Mouse (Mus musculus): Measurements from ENCODE around the gene Smad6.

Smad6 gene

DNA sequence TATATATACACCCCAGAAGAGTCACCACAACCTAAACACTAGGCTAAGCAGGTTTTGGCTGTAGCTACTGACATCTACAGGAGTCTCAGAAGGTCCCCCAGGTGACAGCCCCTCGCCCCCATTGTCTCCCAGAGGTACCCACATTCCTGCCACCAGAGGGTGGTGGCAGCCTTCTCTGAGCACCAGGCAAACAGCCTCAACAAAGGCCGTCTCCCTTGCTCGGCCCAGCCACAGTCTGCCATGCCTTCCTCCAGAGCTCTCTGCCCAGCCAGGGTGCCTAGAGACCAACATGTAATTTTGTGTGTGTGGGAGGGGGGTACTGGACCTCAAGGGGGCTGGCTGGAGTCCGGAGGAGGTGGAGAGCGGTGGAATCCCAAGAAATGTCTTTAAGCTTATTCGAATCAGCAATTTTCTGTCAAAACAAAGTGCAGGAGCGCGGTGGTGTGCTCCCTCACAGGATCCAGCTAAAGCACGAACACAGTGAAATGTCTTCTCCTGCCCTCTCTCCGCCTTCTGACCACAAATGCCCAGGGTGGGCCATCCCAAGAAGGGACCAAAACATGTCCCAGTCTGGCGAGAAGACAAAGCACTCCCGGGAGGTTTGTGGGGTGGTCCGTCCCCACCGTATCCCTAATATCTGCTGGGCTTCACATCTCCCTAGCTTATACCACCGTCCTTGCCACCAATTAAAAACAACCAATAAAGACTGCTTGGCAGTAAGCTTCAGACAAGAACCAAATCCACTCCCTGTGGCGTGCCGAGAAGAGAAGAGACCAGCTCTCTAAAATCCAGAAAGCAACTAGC lies 62.5 kb downstream of the Smad6 start:
- DNase-seq, result no peak

DNA sequence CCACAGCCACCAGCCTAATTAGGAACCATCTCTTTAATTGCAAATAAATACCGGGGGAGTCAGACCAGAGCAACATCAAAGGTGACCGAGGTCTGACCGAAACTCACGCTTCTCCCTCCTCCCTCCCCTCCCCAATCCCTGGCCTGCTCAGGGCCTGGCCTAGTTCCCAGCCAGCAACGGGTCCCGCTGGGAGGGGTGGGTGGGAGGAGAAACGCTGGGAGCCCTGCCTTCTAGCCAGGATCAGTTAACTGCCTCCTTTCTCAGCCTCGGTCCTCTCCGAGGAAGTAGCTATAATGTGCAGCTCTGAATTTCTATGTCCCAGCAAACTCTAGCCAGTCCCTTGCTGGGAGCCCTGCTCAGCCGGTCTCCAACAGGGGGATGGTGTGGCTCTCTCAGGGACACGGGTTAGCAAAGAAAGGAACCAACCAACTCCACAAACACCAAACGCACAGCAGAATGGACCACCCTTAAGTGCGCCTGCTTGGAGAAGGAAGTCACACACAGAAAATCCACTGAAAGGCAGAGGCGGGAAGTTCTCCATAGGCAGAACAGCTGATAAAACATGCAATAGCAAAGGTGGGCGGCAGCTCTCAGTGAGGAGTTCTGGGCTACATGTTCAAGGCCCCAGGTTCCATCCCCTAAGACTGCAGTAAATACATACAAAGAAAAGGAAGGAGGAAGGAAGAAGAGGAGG lies 63.4 kb downstream of the Smad6 start:
- DNase-seq, result no peak

DNA sequence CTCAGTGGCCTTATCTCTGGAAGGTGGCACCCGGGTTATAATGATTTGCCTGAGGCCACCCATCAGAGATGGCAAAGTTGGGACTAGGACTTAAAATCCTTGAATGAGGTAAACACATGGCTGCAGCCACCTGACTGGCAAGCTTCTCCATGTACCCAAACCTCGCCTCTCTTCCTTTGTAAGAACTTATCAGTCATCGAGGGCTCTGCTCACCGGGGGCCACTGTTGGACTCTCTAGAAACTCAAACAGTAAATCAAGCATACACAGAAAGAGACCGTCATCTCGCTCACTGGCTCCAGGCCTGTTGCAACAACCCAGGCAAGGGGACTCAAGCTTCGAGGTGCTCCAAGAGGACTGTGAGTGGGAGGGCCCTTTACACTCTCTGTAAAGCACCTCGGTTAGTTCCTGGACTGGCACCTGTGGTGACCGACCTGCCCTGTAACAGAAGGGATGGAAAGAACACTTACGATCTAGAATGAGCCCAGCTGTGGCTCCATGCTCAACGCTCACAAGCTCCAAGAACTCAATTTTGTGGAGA lies 64.1 kb downstream of the Smad6 start:
- DNase-seq, result no peak

DNA sequence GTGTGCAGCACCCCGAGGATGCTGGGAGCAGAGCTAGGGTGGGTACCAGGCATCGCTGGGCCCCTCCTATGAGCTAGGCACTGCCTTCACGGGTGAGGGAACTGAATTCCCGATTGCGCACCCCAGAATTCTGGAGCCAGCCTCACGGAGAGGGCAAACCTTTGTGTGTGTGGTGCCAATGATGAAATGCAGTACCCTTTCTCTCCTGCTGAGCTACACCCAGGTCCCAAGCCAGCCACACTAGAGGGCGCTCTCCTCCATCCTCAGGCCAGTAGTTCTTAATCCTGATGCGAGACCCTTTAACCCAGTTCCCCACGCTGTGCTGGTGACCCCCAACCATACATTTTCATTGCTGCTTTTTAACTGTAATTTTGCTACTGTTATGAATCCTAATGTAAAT lies 65.8 kb downstream of the Smad6 start:
- DNase-seq, result peak; percentile 13

DNA sequence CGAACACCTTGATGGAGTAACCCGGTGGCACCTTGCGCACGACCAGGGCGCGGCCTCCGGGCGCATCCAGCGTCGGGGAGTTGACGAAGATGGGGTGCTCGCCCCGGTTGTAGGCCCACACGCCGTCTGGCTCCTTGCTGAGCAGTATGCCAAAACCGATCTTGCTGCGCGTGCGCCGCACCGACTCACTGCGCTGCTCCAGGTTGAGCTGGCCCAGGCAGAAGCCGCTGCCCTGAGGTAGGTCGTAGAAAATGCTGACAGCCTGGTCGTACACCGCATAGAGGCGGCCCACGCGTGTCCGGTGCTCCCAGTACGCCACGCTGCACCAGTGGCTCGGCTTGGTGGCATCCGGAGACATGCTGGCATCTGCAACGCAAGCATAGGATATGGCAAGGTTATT lies 68.2 kb downstream of the Smad6 start:
- no peak for DNase-seq

DNA sequence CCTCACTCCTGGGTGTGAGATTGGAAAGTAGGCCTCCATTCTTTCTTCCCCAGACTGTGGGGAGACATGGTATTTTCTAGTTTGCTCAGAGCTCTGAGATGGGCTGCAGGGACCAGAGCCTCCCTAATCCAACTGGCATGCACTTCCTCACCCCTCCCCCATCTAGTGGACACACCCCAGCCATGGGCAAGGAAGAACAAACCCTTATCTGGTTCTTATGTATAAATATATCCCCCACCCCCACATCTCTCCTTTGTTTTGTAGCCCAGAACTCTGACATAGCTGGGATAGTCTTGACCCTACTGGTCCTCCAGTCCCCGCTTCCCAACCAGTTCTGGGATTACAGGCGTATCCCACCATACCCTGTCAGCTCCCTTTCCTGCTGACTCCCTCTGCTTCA lies 69.3 kb downstream of the Smad6 start:
- no peak for DNase-seq

DNA sequence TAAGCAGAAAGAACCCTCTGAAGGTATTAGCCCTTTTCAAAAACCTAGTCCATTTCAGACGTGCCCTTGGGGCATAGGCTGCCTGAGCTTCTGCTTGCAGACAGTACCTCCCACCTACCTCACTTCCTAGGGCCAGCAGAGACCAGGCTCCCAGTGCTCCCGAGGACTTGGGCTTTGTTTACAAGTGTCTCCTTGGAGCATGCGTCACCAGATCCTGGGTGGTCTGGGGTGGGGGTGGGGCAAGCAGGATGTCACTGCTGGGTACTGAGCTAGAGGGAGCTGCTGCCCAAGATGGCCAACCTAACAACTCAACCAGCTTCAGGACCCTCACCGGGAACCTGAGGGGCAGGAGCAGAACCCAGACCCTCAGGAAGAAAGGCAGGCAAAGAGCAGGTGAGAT lies 71.5 kb downstream of the Smad6 start:
- DNase-seq, result no peak

DNA sequence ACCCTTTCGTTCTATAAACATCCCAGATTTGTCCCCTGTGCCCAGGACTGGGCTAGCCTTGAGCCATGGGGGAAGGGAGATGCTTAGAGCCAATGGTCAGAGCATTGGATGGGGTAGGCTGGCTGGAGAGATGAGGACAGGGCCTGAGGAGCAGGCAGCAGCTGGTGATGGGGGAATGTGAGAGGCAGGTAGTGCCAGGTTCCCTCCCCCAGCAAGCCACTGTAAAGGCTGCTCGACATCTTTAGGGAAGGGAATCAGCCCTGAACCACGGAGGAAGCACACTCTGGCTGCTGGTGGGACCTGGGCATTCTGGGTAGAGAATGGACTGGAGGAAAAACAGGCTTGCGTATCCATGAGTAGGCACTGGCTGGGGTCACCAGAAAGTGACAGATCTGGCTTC lies 72.5 kb downstream of the Smad6 start:
- DNase-seq, result no peak

DNA sequence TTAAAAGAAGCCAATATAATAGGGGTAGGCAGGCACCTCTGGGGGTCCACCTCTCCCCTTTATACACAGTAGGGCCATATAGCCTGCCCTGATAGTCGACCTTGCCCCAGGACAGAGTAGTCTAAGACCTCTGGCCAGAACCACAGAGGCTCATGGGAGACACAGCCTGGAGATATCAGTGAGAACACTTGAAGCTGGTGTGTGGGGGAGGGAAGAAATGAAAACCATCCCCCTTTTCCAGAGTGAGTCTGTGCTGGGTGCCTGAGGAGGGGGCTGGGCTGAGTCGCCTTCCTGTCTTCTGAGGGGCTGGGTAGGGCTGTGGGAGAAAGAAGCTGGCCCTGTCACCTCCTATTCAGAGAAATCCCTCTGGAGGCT lies 79.3 kb downstream of the Smad6 start:
- no peak for DNase-seq

DNA sequence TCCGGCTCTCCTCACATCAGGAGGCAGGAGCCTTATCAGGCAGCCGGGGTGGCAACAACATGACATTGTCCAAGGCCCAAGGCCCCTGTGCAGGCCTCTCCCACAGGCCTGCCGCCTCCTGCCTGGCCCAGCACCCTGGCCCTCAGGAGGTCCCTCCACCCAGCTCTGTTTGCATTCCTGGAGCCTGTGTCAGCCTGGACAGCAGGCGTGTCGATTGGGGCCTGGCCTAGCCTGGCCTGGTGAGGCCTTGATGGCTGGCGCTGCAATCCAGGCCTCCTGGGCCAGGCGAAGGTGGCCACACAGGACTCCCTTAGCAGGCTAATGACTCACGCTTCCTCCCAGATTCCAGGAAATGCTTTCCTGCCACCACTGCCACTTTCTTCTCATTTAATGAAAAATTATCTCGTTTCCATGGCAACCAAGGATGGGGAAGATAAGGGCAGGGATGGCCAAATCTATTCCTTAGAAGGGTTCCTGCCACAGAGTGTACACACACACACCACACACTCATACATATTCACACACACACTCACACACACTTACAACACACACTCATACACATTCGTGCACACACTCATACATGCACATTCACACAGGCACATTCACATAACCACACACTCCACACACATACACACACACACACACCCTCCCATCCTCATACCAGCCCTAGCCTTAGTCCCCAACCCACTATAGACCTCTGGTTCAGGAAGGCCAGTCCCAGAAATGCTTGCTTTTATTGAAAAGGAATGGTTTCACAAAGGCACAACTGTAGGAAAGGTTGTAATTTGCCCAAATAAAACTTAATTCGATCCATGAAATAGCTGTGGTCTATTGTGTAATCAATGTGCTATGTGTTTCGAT lies 79.9 kb downstream of the Smad6 start:
- DNase-seq, result no peak

DNA sequence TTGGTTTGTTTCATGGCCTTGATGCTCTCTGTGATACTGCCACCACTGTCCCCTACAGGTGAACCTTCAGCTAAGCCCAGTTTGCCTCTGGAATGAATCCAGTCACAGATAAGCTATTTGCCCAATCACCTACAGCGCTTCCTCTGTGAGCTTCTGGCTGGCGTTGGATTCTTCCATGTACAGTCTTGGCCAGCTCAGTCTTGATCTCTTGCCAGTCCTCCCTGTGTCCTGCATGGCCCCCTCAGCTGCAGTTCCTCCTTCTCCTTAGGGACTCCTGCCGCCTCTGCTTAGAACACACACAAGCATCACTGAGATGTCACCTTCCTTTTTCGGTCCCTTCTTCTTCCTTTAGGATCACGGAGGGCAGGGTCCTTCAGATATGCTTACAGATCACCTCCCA lies 85.6 kb downstream of the Smad6 start:
- DNase-seq, result no peak

DNA sequence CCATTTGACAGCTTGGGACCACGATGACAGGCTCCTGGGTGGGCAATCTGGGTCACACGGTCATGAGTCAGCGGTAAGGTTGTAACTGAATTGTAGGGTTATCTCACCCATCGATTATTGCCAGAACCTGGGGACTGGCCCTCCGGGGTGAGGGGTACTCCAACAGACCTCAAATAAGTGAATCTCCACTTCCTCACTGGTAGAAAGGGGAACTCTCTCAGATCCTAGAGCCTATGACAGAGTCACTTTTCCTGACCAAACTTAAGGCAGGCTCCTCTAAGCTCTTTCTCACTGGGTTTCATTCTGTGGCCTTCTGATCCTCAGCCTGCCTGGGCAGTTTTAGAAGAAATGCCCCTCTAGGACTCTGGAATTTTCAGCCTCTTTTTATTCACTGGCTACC lies 88.8 kb downstream of the Smad6 start:
- no peak for DNase-seq

DNA sequence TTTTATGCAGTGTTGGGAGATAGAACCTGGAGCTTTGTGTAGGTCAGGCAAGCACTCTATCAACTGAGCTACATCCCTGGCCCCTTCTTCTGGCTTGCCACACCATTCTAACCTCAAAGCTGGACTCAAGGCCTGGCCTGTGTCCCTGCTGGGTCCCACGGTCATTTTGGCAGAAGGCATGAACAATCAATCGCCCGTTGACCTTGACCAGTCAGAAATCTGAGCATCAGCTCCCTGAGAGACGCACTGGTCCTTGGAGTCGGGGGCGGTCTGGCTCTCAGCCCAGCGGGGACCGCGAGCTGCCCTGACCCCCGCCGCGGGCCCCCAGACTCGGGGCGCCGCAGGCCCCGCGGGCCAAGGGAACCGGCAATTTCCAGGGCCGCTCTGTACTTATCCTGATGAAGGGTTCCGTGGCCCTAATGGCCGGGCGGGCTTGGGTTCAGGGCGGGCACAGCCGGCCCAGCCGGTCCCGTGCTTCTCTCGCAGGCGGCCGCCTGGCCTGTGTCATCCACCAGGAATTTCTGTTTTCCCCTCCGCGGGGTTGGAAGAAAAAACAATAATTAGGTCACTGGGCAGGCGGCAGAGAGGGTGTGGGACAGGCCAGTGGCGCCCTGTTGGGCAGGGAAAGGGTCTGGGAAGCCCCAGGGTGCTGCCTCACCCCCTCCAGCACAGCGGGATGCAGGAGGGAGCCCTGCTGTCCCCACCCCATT lies 94.4 kb downstream of the Smad6 start:
- DNase-seq, result peak; percentile 11

DNA sequence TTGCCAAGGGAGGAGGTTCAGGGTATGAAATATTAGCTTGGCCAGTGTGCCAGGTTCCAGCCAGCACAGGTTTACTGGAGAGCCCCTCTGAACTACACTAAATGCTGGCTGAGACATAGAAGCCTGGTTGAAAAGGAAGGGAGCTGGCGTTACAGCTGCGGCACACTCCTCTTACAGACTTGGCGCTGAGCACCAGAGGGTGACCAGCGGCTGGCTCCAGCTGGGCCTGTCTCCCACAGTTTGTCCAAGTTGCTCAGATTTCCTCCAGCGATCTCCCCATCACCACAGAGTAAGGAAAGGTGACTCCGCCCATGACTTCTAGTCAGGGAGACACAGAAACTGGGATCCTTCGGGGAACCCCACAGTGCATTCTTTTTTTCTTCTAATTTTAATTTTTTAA lies 95.5 kb downstream of the Smad6 start:
- DNase-seq, result no peak

DNA sequence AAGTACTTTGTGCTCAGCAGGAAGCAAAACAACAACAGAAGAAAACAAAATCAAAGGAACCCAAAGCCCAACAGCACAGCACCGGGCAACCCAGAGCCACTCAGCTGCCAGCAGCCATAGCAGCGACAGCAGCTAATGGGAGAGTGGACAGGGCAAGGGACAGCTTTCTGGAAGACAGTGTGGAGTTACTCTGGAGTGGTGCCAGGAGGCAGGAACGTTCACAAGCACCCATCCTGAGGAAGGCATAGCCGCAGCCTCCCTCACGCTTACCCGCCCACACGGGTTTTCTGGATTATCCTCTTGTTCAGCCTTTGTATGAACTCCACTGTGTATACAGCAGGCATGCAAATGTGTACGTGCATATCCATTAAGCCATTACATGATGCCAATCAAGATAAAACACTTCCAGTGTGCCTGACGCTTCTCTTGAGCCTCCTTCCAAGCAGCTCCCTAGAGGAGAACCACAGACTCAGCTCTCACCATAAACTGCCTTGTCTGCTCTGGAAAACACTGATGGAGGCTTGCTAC lies 98.6 kb downstream of the Smad6 start:
- DNase-seq, result no peak

DNA sequence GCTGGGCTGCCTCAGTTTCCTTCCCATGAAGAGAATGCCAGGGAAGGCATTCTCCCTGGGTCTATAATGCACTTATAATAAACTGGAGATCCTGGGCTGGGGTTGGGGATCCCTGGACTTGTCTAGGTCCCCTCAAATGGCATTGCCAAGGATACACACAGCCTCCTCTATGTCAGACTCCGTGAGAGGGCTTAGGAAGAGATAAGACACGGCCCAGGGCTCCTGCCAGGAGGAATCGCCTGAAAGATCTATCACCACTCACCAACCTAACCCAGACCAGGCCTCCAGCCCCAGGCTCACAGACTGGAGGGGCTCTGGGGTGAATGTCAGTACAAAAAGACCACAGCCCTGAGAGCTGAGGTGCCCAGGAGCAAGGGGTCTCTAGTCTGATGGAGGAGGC lies 102.2 kb downstream of the Smad6 start:
- no peak for DNase-seq

DNA sequence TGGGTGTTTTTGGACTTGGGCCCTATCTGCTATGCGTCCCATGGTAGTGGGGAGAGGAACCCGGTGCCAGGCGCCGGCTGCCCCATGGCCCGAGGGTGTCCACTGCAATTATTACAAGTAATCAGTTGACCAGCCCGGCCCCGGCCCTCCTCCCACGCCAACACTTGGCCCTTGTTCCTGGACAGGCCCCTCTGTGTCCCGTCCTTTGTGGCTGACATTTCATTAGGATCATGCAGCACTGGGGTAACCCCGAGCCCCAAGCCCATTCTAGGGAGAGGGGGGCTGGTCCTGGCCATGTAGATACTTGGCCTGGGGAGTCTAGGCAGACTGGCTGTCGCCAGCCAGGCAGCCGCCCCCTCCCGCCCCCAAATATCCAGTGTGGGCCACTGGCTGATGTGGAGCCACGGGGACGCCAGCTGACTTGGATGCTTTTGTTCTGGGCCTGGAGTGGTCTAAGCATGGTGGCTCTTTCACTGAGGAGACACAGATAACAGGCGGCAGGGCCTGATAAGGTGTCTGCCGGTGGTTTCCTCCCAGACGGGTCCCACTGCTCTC lies 102.8 kb downstream of the Smad6 start:
- no peak for DNase-seq

DNA sequence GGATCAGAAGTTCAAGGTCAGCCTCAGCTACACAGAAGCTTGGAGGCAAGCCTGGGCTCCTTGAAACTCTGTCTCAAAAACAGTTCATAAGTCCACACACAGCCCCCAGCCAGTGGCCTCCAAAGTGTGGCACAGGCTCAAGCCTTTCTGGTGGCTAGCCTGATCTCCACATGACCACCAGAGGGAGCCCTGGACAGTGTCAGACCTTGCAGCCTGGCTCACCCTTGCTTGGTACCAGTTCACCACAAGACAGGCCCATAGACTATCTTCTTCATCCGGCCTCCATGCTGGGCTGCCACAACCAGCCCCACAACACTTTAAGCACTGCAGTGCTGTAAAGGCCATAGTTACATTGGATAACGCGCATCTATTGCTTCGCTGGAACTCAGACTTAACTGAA lies 103.6 kb downstream of the Smad6 start:
- peak; percentile 26 for DNase-seq

DNA sequence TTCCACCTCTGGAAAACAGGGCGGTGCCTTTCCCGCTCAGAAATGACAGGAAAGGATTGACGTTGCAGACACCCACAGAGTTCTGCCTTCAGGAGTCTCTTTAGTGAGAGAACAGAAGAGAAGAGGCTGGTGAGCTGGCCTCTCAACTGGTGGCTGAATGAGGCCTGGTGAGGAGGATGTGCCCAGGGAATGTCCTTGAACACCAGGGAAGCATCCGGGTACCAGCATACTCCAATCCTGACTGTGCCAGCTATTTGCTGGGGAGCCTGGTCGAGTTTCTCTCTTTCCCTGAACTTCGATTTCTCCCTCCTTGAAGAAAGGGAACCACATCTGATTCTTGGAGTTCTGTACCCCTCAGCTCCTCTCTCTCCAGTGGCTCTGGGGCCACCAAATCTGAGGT lies 105.4 kb downstream of the Smad6 start:
- no peak for DNase-seq

DNA sequence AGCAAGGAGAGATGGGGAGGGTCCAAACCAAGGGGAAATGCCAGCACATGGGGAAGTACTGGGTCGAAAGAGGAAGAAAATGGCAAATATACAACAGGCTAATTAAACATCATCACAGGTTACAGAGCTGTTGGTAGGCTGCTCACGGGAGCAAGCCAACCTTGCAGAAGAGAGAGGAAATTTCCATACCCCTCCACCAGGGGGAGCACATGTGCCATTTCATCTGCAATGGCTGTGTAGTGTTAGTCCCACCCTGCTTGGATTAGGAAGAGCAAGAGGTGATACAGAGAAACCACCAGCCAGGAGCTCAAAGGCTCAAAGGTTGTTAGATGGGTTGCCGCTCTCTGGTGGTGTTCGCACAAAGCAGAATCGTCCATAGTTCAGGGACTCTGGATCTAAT lies 105.9 kb downstream of the Smad6 start:
- no peak for DNase-seq

DNA sequence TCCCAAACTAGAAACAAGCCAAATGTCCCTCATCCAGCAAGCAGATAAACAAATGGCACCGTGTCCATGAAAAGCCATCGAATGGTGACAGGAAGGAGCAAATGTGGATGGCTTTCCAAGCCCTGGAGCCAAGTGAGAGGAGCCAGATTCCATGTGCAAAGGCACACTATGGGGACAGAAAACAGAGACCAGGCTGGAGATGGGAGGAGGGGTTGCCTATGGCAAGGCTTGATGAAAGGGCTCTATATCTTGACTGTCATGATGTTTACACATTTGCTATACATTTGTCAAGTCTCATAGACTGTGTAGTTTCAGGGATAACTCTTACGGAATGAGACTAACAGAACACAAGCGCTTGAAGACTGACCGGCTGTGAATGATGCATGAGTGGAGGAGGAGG lies 106.9 kb downstream of the Smad6 start:
- no peak for DNase-seq

DNA sequence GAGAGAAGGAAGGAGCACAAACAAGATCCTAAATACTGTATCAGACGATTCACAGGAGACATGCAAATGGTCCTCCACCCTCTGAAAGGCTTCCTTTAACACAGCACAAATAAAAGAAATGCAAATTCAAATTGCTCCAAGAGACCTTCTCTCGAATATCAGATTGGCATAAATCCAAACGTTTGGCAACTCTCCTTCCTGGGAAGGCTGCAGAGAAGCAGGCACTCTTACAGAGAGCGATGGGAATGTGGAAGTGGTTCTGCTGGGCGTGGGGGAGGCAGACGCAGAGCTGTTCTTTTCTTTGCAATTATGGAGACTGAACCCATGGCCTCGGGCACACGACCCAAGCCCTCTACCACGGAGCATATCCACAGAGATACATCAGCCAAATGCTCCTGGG lies 109.8 kb downstream of the Smad6 start:
- no peak for DNase-seq

Measured in cerebellum, adult 11 months (tissue).